In genomic region chr10:82833926-82834325, GRCm38 (mm10) we compare ENCODE assay signal across 8 mouse cellular contexts. TPM values are rescaled to one million over a fixed set of nuclear protein-coding genes. Genes with fewer than 3 reads are reported as not detected.
DNase-seq lines count a peak whose midpoint lies in the region; ATAC-seq lines count a peak whose summit lies in the region.

Gene Txnrd1 (plus strand): TSS chr10:82833951.

- intact Hi-C loops in left cerebral cortex, postnatal 36 days (cut with DNase I), result no loop called here

- H3K4me2 ChIP-seq in embryonic facial prominence, embryonic 14.5 days (ENCODE audit: low read depth, low read length), result no peak within 1 kb of the TSS
- H3K4me2 ChIP-seq in heart, embryonic 16.5 days (ENCODE audit: low read depth, low read length), result no peak within 1 kb of the TSS

- 0 out of 2 replicates have a peak, but pooled peaks cover 3% of the 10 kb centered on the region for H3K4me1 ChIP-seq in embryonic facial prominence, embryonic 14.5 days (ENCODE audit: control insufficient read depth, insufficient read depth, low read length)
- H3K4me1 ChIP-seq in heart, embryonic 16.5 days (ENCODE audit: control insufficient read depth, insufficient read depth, low read length), result no peaks in the 10 kb centered on the region

- H3K27ac ChIP-seq in embryonic facial prominence, embryonic 14.5 days (replicated peaks; ENCODE audit: low read depth, low read length), result no peak within 1 kb of the TSS
- no peak within 1 kb of the TSS for H3K27ac ChIP-seq in heart, embryonic 16.5 days (ENCODE audit: low read length)

- peak; percentile 24 for DNase-seq in retina, postnatal 1 day
- no peak for DNase-seq in retina, embryonic 14.5 days (ENCODE audit: low spot score)
- peak; percentile 60 for DNase-seq in embryonic facial prominence, embryonic 14.5 days (ENCODE audit: low spot score)
- no peak for DNase-seq in left cerebral cortex, postnatal 36 days (ENCODE audit: low spot score in 2 of 2)
- DNase-seq in adipocyte (ENCODE audit: low spot score), result no peak
- DNase-seq in cerebellum, adult 9-11 months, result no peak

- peak; percentile 41; the same call in 1 of the 2 replicates for ATAC-seq in embryonic facial prominence, embryonic 14.5 days (ENCODE audit: low read depth)
- no peak; the same call in 1 of the 2 replicates for ATAC-seq in heart, embryonic 16.5 days (replicated peaks; ENCODE audit: extremely low read depth, insufficient read depth, low FRiP score)
- ATAC-seq in monocyte, adult 5-6 weeks (replicated peaks; ENCODE audit: insufficient number of reproducible peaks, low FRiP score, low TSS enrichment, poor library complexity, severe bottlenecking), result no peak

- WGBS in embryonic facial prominence, embryonic 14.5 days, result 39% methylated on average over 9 of the region's 9 CpGs
- WGBS in heart, embryonic 16.5 days, result 56% methylated on average over 9 of the region's 9 CpGs

- no peaks in the 10 kb centered on the region for H3K27me3 ChIP-seq in embryonic facial prominence, embryonic 14.5 days (replicated peaks; ENCODE audit: control insufficient read depth, insufficient read depth, low read length)
- no peaks in the 10 kb centered on the region for H3K27me3 ChIP-seq in heart, embryonic 16.5 days (ENCODE audit: control insufficient read depth, insufficient read depth, low read length)

- no peaks in the 10 kb centered on the region for H3K36me3 ChIP-seq in embryonic facial prominence, embryonic 14.5 days (ENCODE audit: control insufficient read depth, insufficient read depth, low read length)
- H3K36me3 ChIP-seq in heart, embryonic 16.5 days (ENCODE audit: control insufficient read depth, insufficient read depth), result no peaks in the 10 kb centered on the region

- no peak within 1 kb of the TSS for H3K4me3 ChIP-seq in embryonic facial prominence, embryonic 14.5 days (ENCODE audit: low read depth, low read length)
- no peak within 1 kb of the TSS for H3K4me3 ChIP-seq in heart, embryonic 16.5 days (ENCODE audit: low read length)

- H3K9ac ChIP-seq in embryonic facial prominence, embryonic 14.5 days (ENCODE audit: low read depth, low read length), result no peak within 1 kb of the TSS
- no peak within 1 kb of the TSS for H3K9ac ChIP-seq in heart, embryonic 16.5 days (ENCODE audit: low read length)

- H3K9me3 ChIP-seq in embryonic facial prominence, embryonic 14.5 days (ENCODE audit: control insufficient read depth, low read length), result 0 out of 2 replicates have a peak, but pooled peaks cover 4% of the 10 kb centered on the region
- 0 out of 2 replicates have a peak, but pooled peaks cover 2% of the 10 kb centered on the region for H3K9me3 ChIP-seq in heart, embryonic 16.5 days (replicated peaks; ENCODE audit: control insufficient read depth, low read length)

RNA-seq across cellular contexts. Expression of gene Txnrd1, which starts in this region (rescaled TPM):
- polyA plus RNA-seq in embryonic facial prominence, embryonic 14.5 days (2014; fragmentation: Nextera tagmentation; extraction: Ambion mirVana), result 85.0 and 98.9 TPM in 2 replicates
- 60.4 and 61.8 TPM in 2 replicates for polyA plus RNA-seq in heart, embryonic 16.5 days (2015; fragmentation: Nextera tagmentation; extraction: Ambion mirVana)
- 10 to 100 TPM; 43.0 to 50.9 TPM for total RNA-seq in left cerebral cortex, postnatal 36 days (2021)
- total RNA-seq in monocyte, adult 5-6 weeks (2017), result 68.5 to 96.1 TPM (median 73.4 TPM) in 3 replicates

Comparison
In these comparisons a context has a peak if more than half of its experiments do, and no peak if none do; other contexts are left out.
1. DNase-seq: peak in retina, postnatal 1 day (single experiment) and embryonic facial prominence, embryonic 14.5 days (single experiment); none in retina, embryonic 14.5 days (single experiment), left cerebral cortex, postnatal 36 days (0 of 2), adipocyte (single experiment) and cerebellum, adult 9-11 months (single experiment).